Mouse (Mus musculus): ENCODE data around the gene Mrpl18. TPM values are rescaled to one million over a fixed set of nuclear protein-coding genes. Genes with fewer than 3 reads are reported as not detected.

The Mrpl18 gene
- polyA plus RNA-seq, 1 experiment from 2014 or later = 133 TPM

Small RNA genes within 50 kb of the gene (microRNA-seq; reads per million reads assigned to microRNA genes)
- not detected for gene Gm24085

Other genes with a start within 250 kb of the Mrpl18 start
- not detected in 2 replicates for gene Slc22a1, start 240.5 kb downstream of the Mrpl18 start, polyA plus RNA-seq (2014; fragmentation: Nextera tagmentation; extraction: Ambion mirVana)
- gene Igf2r, start 146.7 kb downstream of the Mrpl18 start, polyA plus RNA-seq (2014; fragmentation: Nextera tagmentation; extraction: Ambion mirVana) = 9.6 and 14.8 TPM in 2 replicates
- 0.28 and 0.66 TPM in 2 replicates for gene Mas1, start 48.2 kb downstream of the Mrpl18 start, polyA plus RNA-seq (2014; fragmentation: Nextera tagmentation; extraction: Ambion mirVana)
- gene Mrgprh, start 40.3 kb downstream of the Mrpl18 start, polyA plus RNA-seq (2014; fragmentation: Nextera tagmentation; extraction: Ambion mirVana) = not detected in 2 replicates
- 1.6 and 2.0 TPM in 2 replicates for gene Pnldc1, start 6.1 kb downstream of the Mrpl18 start, polyA plus RNA-seq (2014; fragmentation: Nextera tagmentation; extraction: Ambion mirVana)
- 375 and 416 TPM in 2 replicates for gene Tcp1, start 644 bp downstream of the Mrpl18 start, polyA plus RNA-seq (2014; fragmentation: Nextera tagmentation; extraction: Ambion mirVana)
- gene Acat3, start 24.3 kb upstream of the Mrpl18 start, polyA plus RNA-seq (2014; fragmentation: Nextera tagmentation; extraction: Ambion mirVana) = 1.3 and 1.4 TPM in 2 replicates
- 188 and 294 TPM in 2 replicates for gene Acat2, start 44.4 kb upstream of the Mrpl18 start, polyA plus RNA-seq (2014; fragmentation: Nextera tagmentation; extraction: Ambion mirVana)
- gene Wtap, start 77.8 kb upstream of the Mrpl18 start, polyA plus RNA-seq (2014; fragmentation: Nextera tagmentation; extraction: Ambion mirVana) = 119 and 126 TPM in 2 replicates
- gene Sod2, start 90.5 kb upstream of the Mrpl18 start, polyA plus RNA-seq (2014; fragmentation: Nextera tagmentation; extraction: Ambion mirVana) = 167 and 173 TPM in 2 replicates
- not detected in 2 replicates for gene Gpr31b, start 136.0 kb upstream of the Mrpl18 start, polyA plus RNA-seq (2014; fragmentation: Nextera tagmentation; extraction: Ambion mirVana)
- gene Tcp10b, start 144.8 kb upstream of the Mrpl18 start, polyA plus RNA-seq (2014; fragmentation: Nextera tagmentation; extraction: Ambion mirVana) = 0.17 and 0.42 TPM in 2 replicates
- gene Unc93a, start 215.5 kb upstream of the Mrpl18 start, polyA plus RNA-seq (2014; fragmentation: Nextera tagmentation; extraction: Ambion mirVana) = not detected in 2 replicates

Measured in neural tube, embryonic 14.5 days (tissue).